Mouse (Mus musculus): ENCODE data around the gene Eml3.

Gene Eml3

DNA sequence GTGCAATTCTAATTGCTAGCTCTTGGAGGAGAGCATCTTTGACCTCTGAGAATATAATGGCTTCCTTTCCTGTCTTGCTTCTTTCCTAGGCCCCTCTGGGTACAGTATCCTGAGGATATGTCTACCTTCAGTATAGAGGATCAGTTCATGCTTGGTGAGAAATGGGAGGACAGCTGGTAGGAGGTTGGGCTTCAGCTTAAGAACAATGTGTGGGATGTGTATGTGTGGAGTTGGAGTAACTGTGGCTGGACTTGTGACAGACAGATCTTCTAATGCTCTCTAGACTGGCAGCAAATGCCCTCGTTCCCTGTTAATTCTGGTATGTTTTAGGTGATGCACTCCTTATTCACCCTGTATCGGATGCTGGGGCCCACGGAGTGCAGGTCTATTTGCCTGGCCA lies 15.1 kb upstream of the Eml3 start:
- DNase-seq (ENCODE audit: low read depth, low spot score), result no peak

DNA sequence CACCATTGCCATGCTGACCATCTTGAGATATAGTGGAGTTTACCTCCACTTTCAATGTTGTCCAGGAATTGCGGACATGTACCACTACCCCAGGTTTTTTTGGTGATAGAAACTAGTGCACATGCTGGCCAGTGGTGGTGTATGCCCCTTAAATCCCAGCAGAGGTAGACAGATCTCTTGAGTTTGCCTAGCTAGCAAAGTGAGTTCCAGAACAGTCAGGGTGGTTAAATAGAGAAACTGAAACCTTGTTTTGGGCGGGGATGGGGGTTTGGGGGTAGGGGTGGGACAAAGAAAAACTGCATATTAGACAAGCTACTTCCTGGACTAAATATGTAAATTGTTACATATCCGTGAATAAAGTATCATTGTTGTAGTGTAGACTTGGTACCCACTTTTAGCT lies 10.4 kb upstream of the Eml3 start:
- DNase-seq (ENCODE audit: low read depth, low spot score), result no peak

DNA sequence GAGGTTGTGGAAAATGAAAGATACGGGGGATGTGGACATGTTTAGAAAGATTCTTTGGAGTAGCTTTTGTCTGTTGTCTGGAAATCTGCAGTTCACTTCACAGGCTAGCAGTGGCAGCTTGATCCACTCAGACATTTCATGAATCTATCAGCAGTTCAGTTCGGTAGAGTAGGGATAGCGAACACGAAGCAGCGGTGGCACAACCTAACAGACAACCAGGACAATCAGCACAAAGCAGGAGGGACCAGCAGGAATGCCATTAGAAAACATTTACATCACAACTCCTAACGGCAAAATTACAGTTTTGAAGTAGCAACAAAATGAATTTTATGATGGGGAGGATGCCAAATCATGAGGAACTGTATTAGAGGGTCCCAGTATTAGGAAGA lies 9.7 kb upstream of the Eml3 start:
- no peak for DNase-seq (ENCODE audit: low read depth, low spot score)

DNA sequence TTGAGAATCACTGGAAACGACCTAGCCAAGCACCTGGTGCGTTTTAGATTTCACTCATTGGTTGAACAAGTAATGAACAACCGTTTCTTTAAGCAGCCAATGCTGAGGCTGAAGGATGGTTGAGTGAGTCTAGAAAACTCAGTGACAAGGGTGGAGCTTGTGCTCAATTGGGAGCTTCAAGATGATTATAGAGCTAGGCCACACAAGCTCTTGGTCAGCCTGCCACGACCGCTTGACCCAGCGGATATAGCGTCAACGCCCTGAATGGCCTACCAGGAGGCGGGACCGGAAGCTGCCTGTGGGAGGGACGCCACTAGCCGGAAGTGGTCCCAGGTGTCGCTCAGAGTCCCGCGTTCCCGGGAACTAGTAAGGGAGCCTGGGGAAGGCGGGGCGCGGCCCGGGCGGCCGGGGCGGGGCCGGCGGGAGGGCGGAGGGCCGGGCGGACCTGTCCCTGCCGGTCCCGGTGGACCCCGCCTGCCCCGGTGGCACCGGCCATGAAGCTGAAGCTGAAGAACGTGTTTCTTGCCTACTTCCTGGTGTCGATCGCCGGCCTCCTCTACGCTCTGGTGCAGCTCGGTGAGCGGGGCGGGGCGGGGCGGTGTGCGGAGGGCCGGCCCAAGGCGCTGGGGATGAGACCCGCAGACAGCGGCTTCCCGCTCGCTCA lies 9.1 kb upstream of the Eml3 start, which contains the start of gene B3gat3:
B3gat3 (plus strand) TSS at position 302 of the 664 bp plus-strand sequence.
- DNase-seq (ENCODE audit: low read depth, low spot score), result peak; percentile 94

DNA sequence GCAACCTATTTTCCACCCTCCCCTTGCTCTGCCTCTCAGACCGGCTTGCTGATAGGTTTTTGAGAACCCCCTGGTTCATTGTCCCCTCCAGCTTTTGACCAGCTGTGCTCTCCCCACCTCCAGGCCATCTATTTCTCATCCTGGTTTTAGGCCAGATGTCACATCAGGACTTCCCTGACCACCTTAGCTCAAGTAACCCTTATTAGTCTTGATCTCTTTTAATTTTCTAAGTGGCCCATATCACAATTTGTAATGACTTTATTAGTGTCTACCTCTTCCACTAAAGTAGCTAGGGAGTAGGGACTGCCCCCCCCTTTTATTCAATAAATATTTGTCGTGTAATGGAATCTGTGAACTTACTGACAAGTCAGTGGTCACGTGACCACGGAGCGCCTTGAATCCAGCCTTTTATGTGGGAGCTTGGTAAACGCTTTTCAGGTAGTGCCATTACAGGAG lies 8.5 kb upstream of the Eml3 start:
- peak; percentile 68 for DNase-seq (ENCODE audit: low read depth, low spot score)

DNA sequence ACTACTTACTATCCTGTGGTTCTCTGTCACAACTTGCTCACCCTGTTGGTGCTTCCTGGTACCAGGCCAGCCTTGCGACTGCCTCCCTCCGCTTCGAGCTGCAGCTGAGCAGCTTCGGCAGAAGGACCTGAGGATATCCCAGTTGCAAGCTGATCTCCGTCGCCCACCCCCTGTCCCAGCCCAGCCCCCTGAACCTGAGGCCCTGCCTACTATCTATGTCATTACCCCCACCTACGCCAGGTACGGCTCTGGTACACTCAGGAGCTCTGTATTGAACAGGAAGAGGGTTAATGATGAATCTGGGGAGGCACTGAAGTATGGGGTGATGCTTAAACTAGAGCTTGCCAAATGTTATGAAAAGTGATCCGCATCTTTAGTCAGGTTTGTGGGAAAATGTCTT lies 7.6 kb upstream of the Eml3 start:
- DNase-seq (ENCODE audit: low read depth, low spot score), result no peak

DNA sequence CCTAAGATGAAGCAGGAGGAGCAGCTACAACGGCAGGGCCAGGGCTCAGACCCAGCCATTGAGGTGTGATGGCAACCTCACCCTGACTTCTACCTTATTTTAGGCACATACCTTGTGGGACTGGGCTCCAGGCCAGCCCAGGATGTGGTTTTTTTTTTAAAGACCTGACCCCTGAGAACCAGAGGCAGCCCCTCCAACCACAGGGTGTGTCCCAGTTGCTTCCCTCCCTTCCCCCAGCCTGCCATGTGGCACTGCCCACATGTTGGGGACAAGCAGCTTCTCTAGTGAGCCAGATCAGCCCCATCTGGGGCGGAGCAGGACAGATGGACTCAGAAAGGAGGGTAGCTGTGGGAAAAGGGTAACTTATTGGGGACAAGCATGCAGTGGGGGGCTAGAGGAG lies 2.6 kb upstream of the Eml3 start:
- no peak for DNase-seq (ENCODE audit: low read depth, low spot score)

DNA sequence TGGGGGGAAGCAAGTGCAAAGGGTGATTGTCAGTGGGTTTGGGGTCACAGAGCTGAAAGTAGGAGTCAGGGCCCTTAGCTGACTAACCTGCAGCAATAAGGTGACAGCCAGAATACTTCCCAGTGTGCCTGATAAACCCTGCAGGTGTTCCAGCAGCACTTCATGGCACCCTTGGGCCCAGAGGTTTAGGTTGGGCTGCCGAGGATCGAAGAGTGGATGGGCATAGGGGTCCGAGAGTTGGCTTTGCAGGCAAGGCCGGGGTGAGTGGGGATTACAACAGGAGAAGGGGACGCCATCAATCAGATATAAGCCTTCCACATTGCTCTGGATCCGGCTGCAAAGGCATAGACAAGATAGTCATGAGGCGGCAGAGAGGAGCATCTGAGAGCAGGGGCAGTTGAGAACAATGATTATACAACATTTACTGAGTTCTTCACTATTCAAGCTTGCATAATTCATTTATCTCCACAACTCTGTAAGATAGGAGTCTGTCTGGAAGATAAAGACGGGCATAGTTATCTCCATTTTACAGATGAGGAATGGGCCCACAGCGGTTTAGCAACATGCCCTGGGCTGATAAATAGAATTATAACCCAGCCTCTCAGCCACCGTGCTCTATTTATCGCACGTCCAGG lies 1.3 kb upstream of the Eml3 start:
- no peak for DNase-seq (ENCODE audit: low read depth, low spot score)

DNA sequence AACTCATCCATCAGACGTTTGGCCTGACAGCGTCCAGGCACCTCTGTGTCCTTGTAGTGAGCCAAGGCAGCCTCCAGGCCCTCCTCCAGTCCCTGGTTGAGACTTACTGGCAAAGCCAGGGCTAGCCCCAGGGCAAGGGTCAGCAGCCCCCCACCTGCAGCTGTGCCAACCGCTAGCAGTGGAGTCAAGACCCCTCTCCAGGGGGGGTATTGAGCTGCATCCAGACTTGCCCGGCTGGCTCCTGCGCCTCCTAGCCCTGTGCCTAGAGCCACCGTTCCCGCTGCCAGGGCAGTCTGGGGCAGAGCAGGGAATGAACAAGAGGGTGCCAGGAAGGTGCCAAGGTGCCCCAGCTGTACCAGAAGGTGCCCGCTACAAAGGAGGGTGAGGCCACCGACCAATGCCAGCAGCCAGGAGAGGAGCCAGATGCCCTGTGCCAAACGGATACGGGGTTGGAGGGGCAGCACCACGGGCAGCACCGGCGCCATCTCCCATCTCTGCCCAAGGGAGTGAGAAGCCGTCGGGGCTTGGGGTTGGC lies 596 bp upstream of the Eml3 start:
- DNase-seq (ENCODE audit: low read depth, low spot score), result no peak

DNA sequence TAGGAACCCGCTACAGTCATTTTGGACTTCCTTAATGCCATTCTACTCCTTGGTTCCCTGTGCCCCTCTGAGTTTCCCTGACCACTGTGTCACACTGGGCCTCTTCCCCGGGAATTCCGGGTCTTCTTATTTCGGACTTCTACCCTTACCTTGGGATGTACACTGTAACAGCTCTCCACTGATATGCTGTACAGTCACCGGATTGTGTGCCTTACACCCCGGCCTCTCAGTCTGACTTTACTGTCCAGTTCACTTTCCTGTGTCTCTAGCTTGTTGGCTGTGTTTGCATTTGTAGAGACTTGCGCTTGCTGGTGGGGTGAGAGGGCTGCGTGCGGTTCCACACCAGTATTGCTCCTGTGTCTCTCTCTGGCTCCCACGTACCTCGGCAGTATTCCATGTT lies 765 bp downstream of the Eml3 start:
- DNase-seq (ENCODE audit: low read depth, low spot score), result no peak

DNA sequence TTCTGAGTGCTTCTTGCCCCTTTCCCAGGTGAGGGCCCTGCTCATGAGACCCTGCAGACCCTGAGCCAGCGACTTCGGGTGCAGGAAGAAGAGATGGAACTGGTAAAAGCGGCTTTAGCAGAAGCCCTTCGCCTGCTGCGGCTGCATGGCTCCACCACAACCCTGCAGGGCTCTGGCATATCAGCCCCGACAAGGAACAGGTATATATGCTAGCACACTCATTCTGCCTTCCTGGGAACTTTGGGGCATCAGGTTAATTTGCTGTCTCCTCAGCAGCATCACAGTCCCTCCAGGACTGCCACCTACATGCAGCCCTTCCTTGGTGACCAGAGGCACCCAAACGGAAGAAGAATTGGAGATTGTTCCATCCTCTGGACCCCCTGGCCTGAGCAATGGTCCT lies 1.4 kb downstream of the Eml3 start:
- no peak for DNase-seq (ENCODE audit: low read depth, low spot score)

DNA sequence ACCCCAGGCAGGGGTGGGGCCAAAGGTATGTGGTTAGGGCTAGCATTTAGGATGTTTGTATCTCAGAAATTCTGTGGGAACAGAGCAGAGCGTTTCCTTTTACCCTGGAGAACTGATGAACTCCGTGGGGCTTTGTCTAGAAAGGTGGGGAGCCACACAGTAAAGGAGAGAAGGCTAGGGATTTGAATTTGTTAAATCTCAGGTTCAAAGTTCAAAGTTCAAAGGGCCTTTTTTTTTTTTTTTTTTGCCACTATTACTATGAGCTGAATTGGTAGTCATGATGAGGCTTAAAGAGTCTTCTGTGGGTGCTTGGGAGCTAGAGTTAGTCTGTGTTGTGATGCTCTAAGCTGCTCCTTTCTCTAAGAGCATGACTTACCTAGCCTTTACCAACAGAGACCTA lies 7.4 kb downstream of the Eml3 start:
- no peak for DNase-seq (ENCODE audit: low read depth, low spot score)

DNA sequence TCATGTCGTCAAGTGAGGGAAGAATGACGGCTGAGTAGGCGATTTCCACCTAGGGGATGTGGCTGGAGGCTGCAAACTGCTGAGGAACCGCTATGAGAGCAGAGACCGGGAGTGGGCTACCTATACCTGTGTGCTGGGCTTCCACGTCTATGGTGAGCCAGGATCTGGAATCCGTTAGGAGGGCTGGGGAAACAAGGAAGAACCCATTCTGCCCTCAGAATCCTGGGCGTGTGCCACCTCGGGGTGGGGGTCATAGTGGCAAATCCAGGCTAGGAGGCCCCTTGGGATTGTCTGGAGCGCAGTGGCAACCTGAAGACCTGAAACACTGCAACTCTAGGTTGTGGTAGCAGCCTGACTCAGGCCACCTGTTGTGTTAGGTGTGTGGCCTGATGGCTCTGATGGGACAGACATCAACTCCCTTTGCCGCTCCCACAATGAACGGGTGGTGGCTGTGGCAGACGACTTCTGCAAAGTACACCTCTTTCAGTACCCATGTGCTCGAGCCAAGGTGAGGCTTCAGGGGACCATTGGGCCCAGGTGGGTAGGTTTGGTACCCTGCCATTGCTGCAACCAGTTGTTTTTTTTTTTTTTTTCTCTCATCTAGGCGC lies 11.3 kb downstream of the Eml3 start:
- no peak for DNase-seq (ENCODE audit: low read depth, low spot score)

DNA sequence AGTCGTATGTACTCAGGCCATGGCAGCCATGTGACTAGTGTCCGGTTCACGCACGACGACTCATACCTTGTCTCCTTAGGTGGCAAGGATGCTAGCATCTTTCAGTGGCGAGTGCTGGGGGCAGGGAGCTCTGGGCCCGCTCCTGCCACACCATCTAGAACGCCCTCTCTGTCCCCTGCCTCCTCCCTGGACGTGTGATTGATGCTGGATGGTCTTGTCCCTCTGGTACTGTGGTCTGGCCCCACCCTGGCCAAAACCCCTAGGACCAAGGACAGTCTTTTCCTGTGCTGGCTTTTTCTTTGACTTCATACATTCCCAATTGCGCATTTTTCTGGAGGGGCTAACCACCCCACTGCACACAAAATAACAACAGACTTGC lies 11.8 kb downstream of the Eml3 start:
- DNase-seq (ENCODE audit: low read depth, low spot score), result no peak

DNA sequence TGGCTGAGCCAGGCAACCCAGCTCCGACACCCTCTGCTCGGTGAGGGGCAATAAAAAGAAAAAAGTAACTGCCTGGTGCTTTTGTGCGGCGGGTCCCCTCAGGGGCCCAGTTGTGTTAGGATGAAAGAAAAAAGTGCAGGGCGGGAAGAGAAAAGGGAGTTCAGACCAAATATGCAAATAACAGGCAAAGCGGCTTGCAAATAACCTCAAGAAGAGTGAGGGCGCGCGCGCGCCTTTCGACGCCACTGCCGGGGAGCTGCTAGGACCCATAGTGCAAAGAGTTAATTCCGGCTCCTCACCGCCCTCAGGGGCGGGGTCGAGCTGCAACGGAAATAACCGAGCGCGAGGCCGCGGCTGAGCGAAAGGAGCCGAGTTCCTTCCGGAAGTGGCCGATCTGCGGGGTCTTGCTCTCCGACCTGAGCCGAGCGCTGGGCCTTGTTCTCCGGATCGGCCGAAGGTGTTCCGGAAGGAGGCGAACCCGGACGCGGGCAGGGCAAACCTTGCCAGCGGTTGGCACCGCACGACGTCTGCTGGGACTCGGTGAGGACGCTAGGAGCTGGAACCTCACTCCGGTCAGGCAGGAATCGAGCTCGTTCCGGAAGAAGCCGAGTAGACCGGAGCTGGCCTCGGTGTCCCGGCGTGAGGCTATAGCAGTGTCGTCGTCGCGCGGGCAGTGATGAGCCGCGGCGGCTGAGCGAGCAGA lies 12.3 kb downstream of the Eml3 start, which contains the start of gene Mta2:
Mta2 (plus strand) TSS at position 361 of the 703 bp plus-strand sequence.
- peak; percentile 98 for DNase-seq (ENCODE audit: low read depth, low spot score)

DNA sequence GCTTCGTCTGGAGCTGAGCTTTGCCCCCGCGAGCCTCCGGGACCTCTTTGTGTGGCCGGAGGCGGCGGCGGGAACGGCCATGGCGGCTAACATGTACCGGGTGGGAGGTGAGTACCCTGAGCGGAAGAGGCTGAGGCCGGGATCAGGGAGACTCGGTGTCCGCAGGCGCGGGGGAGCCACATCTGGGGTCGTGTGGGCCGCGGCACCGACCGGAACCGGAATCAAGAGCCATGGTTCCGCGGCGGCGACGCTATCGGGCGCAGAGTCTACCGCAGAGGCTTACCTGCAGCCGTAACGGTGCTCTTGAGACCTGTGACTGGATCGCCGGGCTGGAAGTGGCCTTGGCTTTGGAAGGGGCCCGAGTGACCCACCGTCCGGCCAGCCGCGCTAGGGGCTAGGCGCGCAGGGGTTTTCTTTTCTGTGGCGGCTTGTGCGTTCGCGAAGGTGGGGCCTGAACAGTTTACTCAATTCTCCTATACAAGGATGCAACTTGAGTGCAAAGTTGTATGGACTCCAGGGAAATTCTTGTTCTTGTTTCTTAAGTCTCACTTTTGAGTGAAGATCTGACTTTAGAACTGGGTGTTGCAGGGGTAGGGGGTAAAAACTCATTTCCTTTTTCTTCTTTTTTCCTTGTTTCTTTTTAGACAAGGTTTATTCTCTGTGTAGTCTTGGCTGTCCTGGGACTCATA lies 13.1 kb downstream of the Eml3 start:
- DNase-seq (ENCODE audit: low read depth, low spot score), result no peak

DNA sequence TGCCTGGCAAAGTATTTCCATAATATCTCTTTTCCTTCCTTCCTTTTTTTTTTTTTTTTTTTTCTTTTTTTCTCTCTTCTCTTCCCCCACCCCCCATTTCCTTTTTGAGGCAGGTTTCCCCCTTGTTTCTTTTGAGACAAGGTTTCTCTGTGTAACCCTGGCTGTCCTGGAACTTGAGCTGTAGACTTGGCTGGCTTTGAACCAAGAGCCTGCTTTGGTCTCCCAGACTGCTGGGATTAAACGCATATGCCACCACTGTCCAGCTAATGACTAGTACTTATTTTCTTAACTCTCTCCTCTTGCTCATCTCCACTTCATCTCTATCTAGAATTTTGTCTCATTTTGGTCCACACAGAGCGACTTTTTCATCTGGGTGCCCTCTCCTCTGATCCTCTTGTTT lies 13.7 kb downstream of the Eml3 start:
- no peak for DNase-seq (ENCODE audit: low read depth, low spot score)

DNA sequence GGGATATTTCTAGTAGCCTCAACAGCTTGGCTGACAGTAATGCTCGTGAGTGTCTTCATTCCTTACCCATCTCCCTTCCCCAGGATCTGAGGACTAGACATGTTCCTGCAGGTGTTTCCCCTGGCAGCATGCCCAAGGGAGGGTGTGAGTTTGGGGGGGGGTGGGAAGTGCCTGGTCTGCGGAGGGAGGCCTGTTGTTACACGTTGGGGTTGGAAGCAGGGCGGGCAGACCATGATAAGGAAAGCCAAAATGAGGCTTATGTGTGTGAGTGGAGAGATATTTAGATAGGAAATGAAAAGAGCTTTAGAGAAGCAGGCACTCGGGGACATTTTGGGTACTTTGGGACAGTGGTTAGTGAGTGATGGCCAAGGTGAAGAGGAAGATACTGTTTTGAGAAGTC lies 14.7 kb downstream of the Eml3 start:
- DNase-seq (ENCODE audit: low read depth, low spot score), result no peak

DNA sequence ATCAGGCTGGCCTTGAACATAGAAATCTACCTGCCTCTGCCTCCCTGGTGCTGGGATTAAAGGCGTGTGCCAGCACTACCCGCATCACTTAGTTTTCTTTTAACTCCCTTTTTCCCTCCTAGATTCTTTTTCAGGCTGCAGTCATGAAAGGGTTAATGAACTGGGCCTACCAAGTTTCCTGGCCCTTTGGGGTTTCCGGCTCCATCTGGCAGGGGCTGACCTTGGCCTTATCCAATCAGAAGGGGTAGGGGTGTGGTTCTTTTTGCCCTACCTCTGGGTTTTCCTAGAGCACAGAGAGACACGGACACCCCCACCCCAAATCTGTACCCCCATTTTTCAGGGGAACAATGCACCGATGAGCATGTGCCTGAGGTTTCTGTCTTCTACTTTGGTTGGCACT lies 15.4 kb downstream of the Eml3 start:
- peak; percentile 86 for DNase-seq (ENCODE audit: low read depth, low spot score)

DNA sequence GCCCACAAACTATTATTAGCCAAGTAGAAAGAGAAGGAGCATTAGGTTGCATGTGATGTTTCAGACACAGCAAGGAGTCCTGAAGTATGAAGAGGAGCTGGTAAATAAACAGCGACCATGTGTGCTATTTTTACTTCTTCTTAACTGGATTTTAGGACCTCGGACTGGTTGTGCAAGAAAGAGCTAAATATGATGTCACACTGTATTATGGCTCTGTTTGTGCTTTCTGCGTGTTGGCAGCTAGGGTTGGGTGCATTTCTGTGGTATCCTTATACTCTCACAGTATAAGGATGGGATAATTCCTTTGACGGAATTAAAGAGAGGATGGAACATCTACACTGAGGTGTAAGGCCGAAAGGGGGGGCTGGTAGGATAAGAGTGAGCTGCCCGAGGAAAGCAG lies 15.9 kb downstream of the Eml3 start:
- no peak for DNase-seq (ENCODE audit: low read depth, low spot score)

DNA sequence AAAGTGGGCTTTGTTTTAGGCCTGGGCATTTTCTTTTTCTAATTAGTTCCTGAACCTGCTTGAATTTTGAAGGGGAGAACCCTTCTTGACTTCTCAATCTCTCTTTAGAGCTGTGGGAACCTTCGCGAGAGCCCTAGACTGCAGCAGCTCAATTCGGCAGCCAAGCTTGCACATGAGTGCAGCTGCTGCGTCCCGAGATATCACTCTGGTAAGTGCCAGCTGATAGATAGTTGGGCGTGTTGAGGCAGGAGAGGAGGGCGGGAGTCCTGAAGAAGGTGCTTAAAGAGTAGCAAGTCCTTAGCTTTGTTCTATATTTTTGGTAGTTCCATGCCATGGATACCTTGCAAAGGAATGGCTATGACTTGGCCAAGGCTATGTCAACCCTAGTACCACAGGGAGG lies 17.6 kb downstream of the Eml3 start:
- DNase-seq (ENCODE audit: low read depth, low spot score), result no peak

DNA sequence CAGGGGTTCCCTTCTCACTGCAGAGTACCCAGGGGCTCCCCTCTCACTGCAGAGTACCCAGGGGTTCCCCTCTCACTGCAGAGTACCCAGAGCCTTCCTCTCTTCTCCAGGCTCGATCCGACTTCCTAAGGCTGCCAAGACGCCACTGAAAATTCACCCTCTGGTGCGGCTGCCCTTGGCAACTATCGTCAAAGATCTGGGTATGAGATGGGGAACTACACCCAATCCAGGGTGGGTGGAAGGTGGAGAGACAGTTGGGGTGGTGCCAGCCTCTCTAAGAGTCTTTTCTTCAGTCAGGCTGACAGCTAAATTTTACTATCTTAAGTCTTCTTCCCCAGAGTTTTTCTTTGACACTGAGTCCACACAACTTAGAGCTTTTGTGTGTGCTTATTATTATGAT lies 20.8 kb downstream of the Eml3 start:
- no peak for DNase-seq (ENCODE audit: low read depth, low spot score)
